Mouse (Mus musculus) 416B (cell line): ENCODE measurements around the gene Zfp759.
A peak's percentile ranks its signal among the peaks of the same experiment; 100 is the strongest.
"Not testable (repeated sequence)": the region's sequence is repeated elsewhere in the genome, so short reads cannot be mapped to it uniquely, and the experiment has no call there.

Experiments used
- DNase-seq: peaks from one replicate; pipeline ENCODE4 v3.0.0; 2011; ENCODE audit warnings: low read depth

Gene Zfp759

GRCm38 (mm10) chr13:67121360-67121759 lies at the start of gene Zfp759:
Gene Zfp759, plus strand, starts transcription at chr13:67121660.
- DNase-seq, result not testable (repeated sequence)

DNA sequence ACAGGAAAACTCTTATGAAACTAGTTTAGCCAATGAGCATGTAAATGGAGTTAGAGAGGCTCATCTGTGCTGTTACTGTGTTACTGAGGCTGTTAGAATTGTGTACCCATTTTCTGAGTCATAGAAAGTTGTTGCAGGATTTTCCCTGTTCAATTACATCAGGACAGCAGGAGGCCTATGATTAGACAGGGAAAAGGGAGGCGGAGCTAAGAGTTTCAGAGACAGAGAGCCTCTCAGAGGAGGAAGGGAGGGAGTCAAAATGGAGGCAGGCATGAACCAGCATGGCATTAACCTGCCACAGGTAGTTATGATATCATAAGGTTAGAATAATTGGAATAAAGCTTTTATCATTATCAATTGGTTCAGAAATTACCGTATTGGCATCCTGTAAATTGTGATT lies 48.7 kb upstream of the Zfp759 start:
- no peak for DNase-seq

DNA sequence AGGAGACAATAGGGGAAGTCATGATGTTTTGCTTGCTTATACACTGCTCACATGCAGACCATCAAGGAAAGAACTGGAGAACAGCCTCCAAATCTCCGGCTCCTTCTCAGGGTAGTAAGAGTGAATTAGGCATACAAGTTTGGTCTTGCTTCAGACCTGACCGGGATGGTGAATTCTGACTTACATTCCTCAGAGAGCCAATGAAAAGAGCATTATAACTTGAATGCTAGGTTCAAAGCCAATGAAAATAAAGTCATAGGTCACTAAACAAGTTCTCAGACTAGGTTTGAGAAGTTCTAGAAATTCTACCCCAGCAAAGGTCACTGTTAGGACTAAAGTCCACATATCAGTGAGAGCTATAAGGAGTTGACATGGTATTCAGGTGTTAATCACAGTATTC lies 44.2 kb upstream of the Zfp759 start:
- DNase-seq, result no peak

- DNase-seq, result peak; percentile 87
These were observed 40.2 kb upstream of the Zfp759 start for GRCm38 (mm10) chr13:67081142-67081713.

GRCm38 (mm10) chr13:67081946-67082345 lies 39.5 kb upstream of the Zfp759 start:
- peak; percentile 43 for DNase-seq

DNA sequence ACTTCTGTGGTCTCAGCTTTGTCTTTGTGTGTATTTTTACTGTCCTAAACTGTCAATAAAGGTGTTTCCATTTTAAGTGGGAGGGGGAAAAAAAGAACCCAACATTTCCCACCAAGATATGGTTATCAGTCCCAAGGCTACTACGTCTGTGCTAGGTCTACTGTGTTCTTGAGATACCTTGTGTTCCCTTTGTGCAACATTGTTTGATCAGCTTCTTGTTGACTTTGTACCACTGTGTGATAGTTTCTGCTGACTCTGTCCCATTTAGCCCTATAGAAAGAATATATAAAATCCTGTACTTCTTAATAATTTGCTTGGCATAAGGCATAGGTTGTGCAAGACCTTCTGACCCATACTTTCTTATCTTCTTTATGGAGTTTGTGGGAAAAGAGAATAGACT lies 31.3 kb upstream of the Zfp759 start:
- DNase-seq, result no peak

GRCm38 (mm10) chr13:67097876-67098275 lies 23.6 kb upstream of the Zfp759 start, which contains the start of gene Zfp708:
Gene Zfp708, minus strand, starts transcription at chr13:67097976.
- DNase-seq, result no peak

GRCm38 (mm10) chr13:67107681-67108080 lies 13.8 kb upstream of the Zfp759 start:
- no peak for DNase-seq

- peak; percentile 99 for DNase-seq
These were observed 13.2 kb upstream of the Zfp759 start, which contains the start of gene Gm28557 for GRCm38 (mm10) chr13:67108194-67108820. Gene Gm28557, minus strand, starts transcription at chr13:67108604.

DNA sequence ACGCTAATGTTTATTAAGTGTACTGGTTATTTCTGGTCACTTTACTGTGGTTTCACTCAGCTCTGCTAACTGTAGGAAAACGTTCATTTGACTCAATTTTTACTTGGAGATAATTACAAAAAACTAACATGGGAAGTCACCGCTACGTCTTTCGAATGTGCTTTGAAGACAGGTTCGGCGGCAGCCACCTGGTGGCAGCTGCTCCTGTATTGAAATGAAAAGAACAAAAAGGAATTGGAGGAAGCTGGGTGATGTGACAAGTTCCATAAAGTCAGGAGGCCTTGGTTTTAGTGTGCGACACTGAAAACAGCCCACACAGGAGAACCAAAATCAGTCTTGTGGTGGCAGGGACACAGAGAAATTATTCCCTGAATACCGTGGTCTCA lies 12.6 kb upstream of the Zfp759 start:
- DNase-seq, result no peak

DNA sequence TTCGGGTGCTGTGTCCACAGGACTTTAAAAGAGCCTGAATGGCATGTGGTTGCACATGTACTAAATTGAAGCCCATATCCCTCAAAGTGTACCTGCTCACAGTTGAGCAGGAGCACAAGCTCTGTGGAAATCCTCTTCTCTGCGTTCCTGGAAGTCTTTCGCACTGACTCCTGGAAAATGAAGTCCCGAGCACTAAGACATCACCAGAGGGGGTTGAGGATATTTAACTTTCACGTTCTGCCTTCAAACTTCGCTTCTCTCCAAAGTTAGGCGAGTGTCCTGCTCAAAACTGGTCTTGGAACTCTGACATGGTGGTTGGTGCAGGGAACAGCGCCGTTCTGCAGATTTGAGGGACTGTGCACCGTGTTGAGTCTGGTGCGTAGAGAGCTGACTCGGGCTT lies 9.4 kb upstream of the Zfp759 start:
- no peak for DNase-seq

DNA sequence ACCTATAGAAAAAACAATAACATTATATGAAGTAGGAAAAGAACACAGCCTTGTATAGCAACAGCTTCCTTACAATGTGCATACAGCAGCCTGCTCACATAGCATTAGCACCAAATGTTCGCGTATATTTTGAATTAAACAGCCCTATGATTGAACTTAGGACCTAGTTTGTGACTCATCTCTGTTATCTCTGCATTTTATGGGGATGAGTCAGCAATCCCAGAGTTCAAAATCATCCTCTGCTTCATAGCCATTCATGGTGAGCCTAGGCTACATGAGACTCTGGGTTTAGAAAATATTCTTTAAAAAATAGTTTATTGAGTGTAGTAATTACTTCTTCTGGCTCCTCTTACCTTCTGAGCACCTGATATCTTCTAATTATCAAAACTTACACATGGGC lies 8.2 kb upstream of the Zfp759 start:
- peak; percentile 38 for DNase-seq

- not testable (repeated sequence) for DNase-seq
These were observed 5.3 kb upstream of the Zfp759 start, which contains the start of gene Rslcan18 for GRCm38 (mm10) chr13:67116163-67116562. Gene Rslcan18, minus strand, starts transcription at chr13:67116263.

- no peak for DNase-seq
These were observed 3.0 kb downstream of the Zfp759 start for GRCm38 (mm10) chr13:67124460-67124859.

DNA sequence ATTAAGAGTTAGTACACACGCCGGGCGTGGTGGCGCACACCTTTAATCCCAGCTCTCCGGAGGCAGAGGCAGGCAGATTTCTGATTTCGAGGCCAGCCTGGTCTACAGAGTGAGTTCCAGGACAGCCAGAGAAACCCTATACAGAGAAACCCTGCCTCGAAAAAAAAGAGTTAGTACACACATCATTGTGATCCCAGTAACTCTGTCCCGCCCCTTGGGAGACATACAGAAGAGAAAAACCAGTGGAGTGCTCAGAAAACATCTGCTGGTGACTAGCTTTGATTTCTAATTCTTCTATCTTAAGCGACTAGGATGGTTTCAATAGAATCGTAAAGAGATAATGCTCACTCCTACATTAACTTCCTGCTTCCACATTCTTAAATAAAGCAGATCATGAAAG lies 6.0 kb downstream of the Zfp759 start:
- not testable (repeated sequence) for DNase-seq

GRCm38 (mm10) chr13:67128038-67128721 lies 6.7 kb downstream of the Zfp759 start:
- peak; percentile 92 for DNase-seq

DNA sequence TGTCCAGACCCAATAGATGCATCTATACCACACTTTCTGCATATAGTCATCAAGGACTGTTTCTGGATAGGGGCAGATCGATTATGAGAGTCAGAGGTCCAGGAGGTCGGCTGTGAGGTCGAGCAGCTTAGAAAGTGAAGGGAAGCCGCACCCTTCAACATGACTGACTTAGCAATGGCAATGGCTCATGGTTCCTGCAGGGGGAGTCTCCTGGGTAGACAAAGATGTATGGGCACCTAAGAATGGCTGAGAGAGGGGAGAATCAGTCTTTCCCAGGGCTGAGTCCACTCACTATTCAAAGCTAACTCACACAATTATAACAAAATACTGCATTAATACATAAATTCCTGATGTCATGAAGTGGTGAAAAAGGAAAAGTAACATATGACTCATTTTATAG lies 44.7 kb downstream of the Zfp759 start:
- DNase-seq, result not testable (repeated sequence)

GRCm38 (mm10) chr13:67172991-67173722 lies 51.7 kb downstream of the Zfp759 start, which contains the start of gene Rsl1:
Gene Rsl1, plus strand, starts transcription at chr13:67173182.
- peak; percentile 83 for DNase-seq

GRCm38 (mm10) chr13:67173723-67174055 lies 52.2 kb downstream of the Zfp759 start:
- no peak for DNase-seq
